Mouse (Mus musculus) erythroblast, embryonic 14.5 days (primary cell): Measurements from ENCODE around the gene Cdca8. TPM values are rescaled to one million over a fixed set of nuclear protein-coding genes. Genes with fewer than 3 reads are reported as not detected.

ENCODE experiments used
- H3K27me3 ChIP-seq: 2 replicates; pipeline ENCODE4 v1.6.1; 2012; ENCODE audit warnings: inconsistent platforms; ENCODE audit not compliant: control insufficient read depth
- H3K36me3 ChIP-seq: 2 replicates; pipeline ENCODE4 v1.6.1; 2012; ENCODE audit warnings: mild to moderate bottlenecking, inconsistent platforms; ENCODE audit not compliant: control insufficient read depth
- H3K4me1 ChIP-seq: 2 replicates; pipeline ENCODE4 v1.6.1; 2012; ENCODE audit warnings: inconsistent platforms; ENCODE audit not compliant: control insufficient read depth
- H3K4me3 ChIP-seq: replicated peaks from 2 replicates; pipeline ENCODE3; 2012; ENCODE audit warnings: moderate library complexity, mild to moderate bottlenecking, inconsistent platforms
- H3K9me3 ChIP-seq: 2 replicates; pipeline ENCODE4 v1.6.1; 2012; ENCODE audit warnings: low read length, inconsistent platforms, mixed read lengths; ENCODE audit not compliant: control insufficient read depth
- GATA1 ChIP-seq: IDR thresholded peaks from 2 replicates; pipeline ENCODE4 v1.6.1; 2012; ENCODE audit warnings: low read length, inconsistent platforms, mixed read lengths
- TAL1 ChIP-seq: IDR thresholded peaks from 3 replicates; pipeline ENCODE4 v1.6.1; 2012; ENCODE audit warnings: low read length, inconsistent platforms, mixed read lengths
- polyA plus RNA-seq: library from polyadenylated mRNA; stranded (reverse); fragments of >175 nt; gene quantifications from 2 replicates; pipeline ENCODE4 v1.2.3, GENCODE M21; 2012

The Cdca8 gene
- polyA plus RNA-seq, 1 experiment, result 34.6 TPM

DNA sequence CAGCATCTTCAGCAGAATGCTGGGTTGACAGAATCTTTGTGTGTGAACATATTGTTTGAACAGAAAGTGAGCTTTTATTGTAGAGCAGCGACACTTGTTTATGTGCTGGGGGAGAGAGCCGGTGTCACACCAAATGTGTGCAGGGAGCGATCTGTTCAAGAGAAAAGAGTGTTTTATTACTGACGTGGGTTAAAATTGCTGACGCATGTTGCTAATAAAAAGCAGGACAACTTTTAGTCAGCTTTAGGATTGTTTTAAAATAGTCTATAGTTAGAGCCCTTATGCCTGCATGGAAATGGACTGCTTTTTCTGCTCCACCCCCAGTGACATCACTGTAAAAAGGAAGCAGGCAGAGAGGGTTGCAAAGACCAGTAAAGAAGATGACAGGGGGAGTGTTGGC, 48.3 kb downstream of the Cdca8 start:
- TF ChIP-seq TAL1, result no peak
- no peak for TF ChIP-seq GATA1
- Histone ChIP-seq H3K36me3 (no peaks in the 10 kb centered on the region), H3K4me1 (no peaks in the 10 kb centered on the region), H3K4me3 (no peak overlapping the region), H3K27me3 (peaks cover 54% of the 10 kb centered on the region), H3K9me3 (no peaks in the 10 kb centered on the region; the same call in 1 of the 2 replicates)

DNA sequence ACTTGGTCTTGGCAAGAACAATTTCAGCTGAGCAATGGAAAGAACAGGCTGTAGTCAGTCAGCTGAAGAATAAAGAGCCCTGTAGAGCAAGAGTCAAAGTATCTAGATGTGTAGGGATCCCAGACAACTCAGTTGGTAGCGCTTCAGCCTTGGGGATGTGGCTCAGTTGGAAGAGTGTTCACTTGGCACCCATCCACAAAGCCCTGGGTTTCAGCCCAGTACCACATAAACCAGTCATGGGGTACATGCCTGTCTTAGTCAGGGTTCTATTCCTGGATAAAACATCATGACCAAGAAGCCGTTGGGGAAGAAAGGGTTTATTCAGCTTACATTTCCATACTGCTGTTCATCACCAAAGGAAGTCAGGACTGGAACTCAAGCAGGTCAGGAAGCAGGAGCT, 49.2 kb downstream of the Cdca8 start:
- Histone ChIP-seq H3K36me3 (no peaks in the 10 kb centered on the region), H3K4me1 (no peaks in the 10 kb centered on the region), H3K9me3 (no peaks in the 10 kb centered on the region; the same call in 1 of the 2 replicates), H3K27me3 (peaks cover 51% of the 10 kb centered on the region), H3K4me3 (no peak overlapping the region)
- TF ChIP-seq GATA1 (no peak), TAL1 (no peak)

DNA sequence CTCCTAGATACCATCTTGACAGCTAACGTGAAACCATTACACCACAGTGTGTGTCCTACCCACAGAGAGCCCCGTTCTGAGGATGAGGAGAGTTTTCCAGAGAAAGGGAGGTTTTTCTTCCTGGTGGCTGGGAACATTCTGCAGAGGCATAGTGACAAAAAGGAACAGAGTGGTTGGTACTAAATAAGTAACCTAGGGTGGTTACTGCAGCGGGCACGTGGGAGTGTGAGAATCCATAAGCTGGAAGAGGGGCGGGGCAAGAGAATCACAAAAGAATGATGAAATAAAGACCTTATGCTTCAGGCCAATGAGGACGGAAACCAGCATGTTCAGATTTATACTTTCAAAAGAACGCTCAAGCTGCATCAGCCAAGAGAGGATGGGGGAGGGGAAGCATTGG, 50.4 kb downstream of the Cdca8 start:
- no peaks in the 10 kb centered on the region for H3K9me3 ChIP-seq
- no peaks in the 10 kb centered on the region for H3K4me1 ChIP-seq
- peaks cover 46% of the 10 kb centered on the region for H3K27me3 ChIP-seq
- TF ChIP-seq GATA1 (no peak), TAL1 (no peak)
- H3K36me3 ChIP-seq, result no peaks in the 10 kb centered on the region
- H3K4me3 ChIP-seq, result no peak overlapping the region

DNA sequence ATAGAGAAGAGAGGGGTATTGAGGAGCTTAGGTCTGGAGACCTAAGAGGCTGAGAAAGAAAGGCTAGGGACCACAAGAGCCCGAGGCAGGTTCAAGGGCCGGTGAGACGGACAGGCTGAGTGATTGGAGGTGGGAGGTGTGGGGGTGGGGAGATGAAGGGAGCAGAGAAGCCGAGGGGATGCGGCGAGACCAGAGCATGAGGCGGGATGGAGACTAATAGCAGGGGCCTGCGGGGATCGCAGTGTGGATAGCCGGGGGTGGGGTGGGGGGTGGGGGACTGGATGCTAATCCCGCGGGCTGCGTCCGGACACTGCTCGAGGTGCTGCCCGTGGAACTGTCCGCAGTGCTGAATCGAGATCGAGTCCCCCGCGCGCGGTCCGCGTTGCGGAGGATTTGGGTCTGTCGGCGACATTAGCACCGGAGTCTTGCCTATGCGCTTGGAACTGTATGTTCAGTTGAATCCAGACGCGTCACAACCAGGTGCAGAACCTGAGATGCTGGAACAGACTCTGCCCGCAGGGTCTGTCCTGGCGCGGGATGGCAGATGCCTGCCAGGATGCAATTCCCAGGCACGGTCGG, 56.9 kb downstream of the Cdca8 start:
- H3K36me3 ChIP-seq, result no peaks in the 10 kb centered on the region
- TF ChIP-seq TAL1 (no peak), GATA1 (no peak)
- peaks cover 67% of the 10 kb centered on the region for H3K27me3 ChIP-seq
- H3K4me3 ChIP-seq, result no peak overlapping the region
- H3K4me1 ChIP-seq, result peaks cover 5% of the 10 kb centered on the region
- H3K9me3 ChIP-seq, result peaks cover 6% of the 10 kb centered on the region

DNA sequence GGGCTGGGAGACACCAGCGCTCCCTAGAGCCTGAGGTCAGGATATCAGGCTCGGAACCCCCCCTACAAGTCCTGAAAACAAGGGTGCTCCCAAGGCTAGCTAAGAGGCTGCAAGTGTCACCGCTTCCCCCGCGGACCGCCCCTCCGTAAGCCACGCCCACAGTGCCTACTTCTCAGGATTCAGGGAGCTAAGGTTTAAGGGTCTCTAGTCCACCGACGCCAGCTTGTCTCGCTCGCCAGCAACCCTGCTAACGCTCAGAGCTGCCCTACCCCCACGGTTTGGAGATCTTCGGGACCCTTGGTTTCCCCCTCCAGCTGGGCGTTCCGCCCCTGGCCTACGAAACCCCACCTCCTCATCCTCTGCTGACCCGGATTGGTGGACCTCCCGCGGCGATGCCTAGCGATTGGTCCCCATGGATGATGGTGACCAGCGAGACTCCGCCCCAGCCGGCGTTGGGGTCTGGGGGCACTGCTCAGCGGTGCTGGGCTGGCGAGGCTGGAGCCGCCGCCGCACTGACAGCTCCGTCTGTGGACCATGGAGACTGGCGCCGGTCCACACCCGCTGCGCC, 57.7 kb downstream of the Cdca8 start:
- TF ChIP-seq GATA1, result no peak
- TF ChIP-seq TAL1, result no peak
- H3K27me3 ChIP-seq, result peaks cover 67% of the 10 kb centered on the region
- peaks cover 5% of the 10 kb centered on the region for H3K4me1 ChIP-seq
- H3K4me3 ChIP-seq, result no peak overlapping the region
- H3K36me3 ChIP-seq, result no peaks in the 10 kb centered on the region
- H3K9me3 ChIP-seq, result peaks cover 6% of the 10 kb centered on the region

DNA sequence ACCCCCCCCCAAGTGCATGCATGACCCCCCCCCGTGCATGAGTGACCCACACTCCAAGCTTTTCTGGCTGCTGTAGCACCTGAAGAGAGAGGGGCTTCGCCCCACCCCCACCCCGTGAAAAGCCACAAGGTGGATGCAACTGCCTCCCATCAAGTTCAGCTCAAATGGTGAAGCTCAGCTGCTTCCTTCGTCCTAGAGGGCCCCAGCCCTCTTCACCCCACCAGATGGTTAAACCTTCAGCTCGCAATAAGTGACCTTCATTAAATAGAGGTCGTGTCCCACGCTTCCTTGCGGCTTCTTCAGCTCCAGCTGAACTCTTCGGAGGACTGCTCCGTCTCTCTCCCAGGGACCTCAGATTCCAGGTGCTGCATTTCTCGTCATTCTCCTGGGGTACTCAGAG, 58.5 kb downstream of the Cdca8 start, which contains the start of gene Epha10:
Gene Epha10 (plus strand): TSS at position 301 of the 400 bp plus-strand sequence.
- H3K4me1 ChIP-seq, result peaks cover 5% of the 10 kb centered on the region
- peaks cover 6% of the 10 kb centered on the region for H3K9me3 ChIP-seq
- H3K36me3 ChIP-seq, result no peaks in the 10 kb centered on the region
- no peak within 1 kb of the TSS for H3K4me3 ChIP-seq
- H3K27me3 ChIP-seq, result peaks cover 62% of the 10 kb centered on the region
- TF ChIP-seq TAL1, result no peak
- TF ChIP-seq GATA1, result no peak

- no peak overlapping the region for H3K4me3 ChIP-seq
- H3K9me3 ChIP-seq, result peaks cover 13% of the 10 kb centered on the region
- H3K4me1 ChIP-seq, result no peaks in the 10 kb centered on the region
- no peaks in the 10 kb centered on the region for H3K27me3 ChIP-seq
- H3K36me3 ChIP-seq, result no peaks in the 10 kb centered on the region
- TF ChIP-seq TAL1 (no peak), GATA1 (no peak)
These were observed 66.4 kb downstream of the Cdca8 start for GRCm38 (mm10) chr4:124872719-124873118.

Other genes with a start within 250 kb of the Cdca8 start
- 0.19 and 0.50 TPM in 2 replicates for gene Utp11, start 245.7 kb downstream of the Cdca8 start, polyA plus RNA-seq
- 0.05 and 0.09 TPM in 2 replicates for gene Fhl3, start 238.6 kb downstream of the Cdca8 start, polyA plus RNA-seq
- 2.5 and 3.6 TPM in 2 replicates for gene Sf3a3, start 224.5 kb downstream of the Cdca8 start, polyA plus RNA-seq
- 1.5 and 2.5 TPM in 2 replicates for gene Inpp5b, start 197.5 kb downstream of the Cdca8 start, polyA plus RNA-seq
- gene Mtf1, start 137.2 kb downstream of the Cdca8 start, polyA plus RNA-seq, result 3.1 and 3.6 TPM in 2 replicates
- gene Yrdc, start 88.6 kb downstream of the Cdca8 start, polyA plus RNA-seq, result 0.76 and 1.0 TPM in 2 replicates
- 0.90 and 1.2 TPM in 2 replicates for gene 1110065P20Rik, start 88.1 kb downstream of the Cdca8 start, polyA plus RNA-seq
- not detected in 2 replicates for gene Maneal, start 77.1 kb downstream of the Cdca8 start, polyA plus RNA-seq
- not detected in 2 replicates for gene Epha10, start 58.4 kb downstream of the Cdca8 start, polyA plus RNA-seq
- gene 9930104L06Rik, start 2.3 kb downstream of the Cdca8 start, polyA plus RNA-seq, result 0.52 and 0.61 TPM in 2 replicates
- 0.02 TPM in 1 of 2 replicates, not detected in the other for gene Rspo1, start 47.1 kb upstream of the Cdca8 start, polyA plus RNA-seq
- gene Gnl2, start 77.3 kb upstream of the Cdca8 start, polyA plus RNA-seq, result 2.1 and 3.1 TPM in 2 replicates
- not detected in 2 replicates for gene Dnali1, start 126.4 kb upstream of the Cdca8 start, polyA plus RNA-seq
- gene Snip1, start 127.4 kb upstream of the Cdca8 start, polyA plus RNA-seq, result 2.3 and 3.2 TPM in 2 replicates
- gene Meaf6, start 145.8 kb upstream of the Cdca8 start, polyA plus RNA-seq, result 14.6 and 15.6 TPM in 2 replicates
- 0.13 and 0.19 TPM in 2 replicates for gene Zc3h12a, start 188.5 kb upstream of the Cdca8 start, polyA plus RNA-seq